Mouse (Mus musculus): ENCODE measurements at regions not wholly inside any gene's neighbourhood (a gene's known extent, or its start where the extent isn't known, plus 50 kb on each side); places are given as distances from the start of the nearest gene placed in this dataset.

GRCm38 (mm10) chr9:85609152-85609551, 140.0 kb downstream of the Ibtk start:
- 94% methylated on average over 3 of the region's 3 CpGs for WGBS
- H3K36me3 ChIP-seq (ENCODE audit: control insufficient read depth, insufficient read depth, low read length): no peaks in the 10 kb centered on the region

GRCm38 (mm10) chr9:85596959-85597358, 152.2 kb downstream of the Ibtk start:
- DNase-seq (ENCODE audit: low read depth in 1 of 2, low spot score in 2 of 2): peak in 1 of 2 experiments; percentile 16
- Histone ChIP-seq H3K27ac (ENCODE audit: insufficient read depth, low read length) (no peak overlapping the region), H3K36me3 (ENCODE audit: control insufficient read depth, insufficient read depth, low read length) (no peaks in the 10 kb centered on the region), H3K27me3 (ENCODE audit: control insufficient read depth, insufficient read depth, low read length) (no peaks in the 10 kb centered on the region), H3K4me1 (ENCODE audit: control insufficient read depth, insufficient read depth, insufficient read length) (no peaks in the 10 kb centered on the region), H3K4me3 (ENCODE audit: extremely low read depth, insufficient read depth, insufficient read length) (no peak overlapping the region)
- no peak for TF ChIP-seq POLR2A (IDR thresholded peaks at IDR 0.05; ENCODE audit: low read depth, low read length)
- TF ChIP-seq CTCF (IDR thresholded peaks at IDR 0.05; ENCODE audit: extremely low read depth, insufficient read depth, insufficient read length, insufficient replicate concordance): no peak
- 38% methylated on average over 2 of the region's 2 CpGs for WGBS

More at GRCm38 (mm10) chr9:85609152-85609551, 140.0 kb downstream of the Ibtk start:
- H3K4me3 ChIP-seq (ENCODE audit: extremely low read depth, insufficient read depth, insufficient read length): no peak overlapping the region
- no peak for DNase-seq (ENCODE audit: low read depth in 1 of 2, low spot score in 2 of 2)
- no peak overlapping the region for H3K27ac ChIP-seq (ENCODE audit: insufficient read depth, low read length)
- TF ChIP-seq CTCF (IDR thresholded peaks at IDR 0.05; ENCODE audit: extremely low read depth, insufficient read depth, insufficient read length, insufficient replicate concordance) (no peak), POLR2A (IDR thresholded peaks at IDR 0.05; ENCODE audit: low read depth, low read length) (no peak)
- H3K4me1 ChIP-seq (ENCODE audit: control insufficient read depth, insufficient read depth, insufficient read length): no peaks in the 10 kb centered on the region
- no peaks in the 10 kb centered on the region for H3K27me3 ChIP-seq (ENCODE audit: control insufficient read depth, insufficient read depth, low read length)

GRCm38 (mm10) chr9:85593867-85594266, 155.3 kb downstream of the Ibtk start:
- Histone ChIP-seq H3K4me1 (ENCODE audit: control insufficient read depth, insufficient read depth, insufficient read length) (no peaks in the 10 kb centered on the region), H3K27ac (ENCODE audit: insufficient read depth, low read length) (no peak overlapping the region), H3K36me3 (ENCODE audit: control insufficient read depth, insufficient read depth, low read length) (no peaks in the 10 kb centered on the region), H3K4me3 (ENCODE audit: extremely low read depth, insufficient read depth, insufficient read length) (no peak overlapping the region), H3K27me3 (ENCODE audit: control insufficient read depth, insufficient read depth, low read length) (no peaks in the 10 kb centered on the region)
- no peak for TF ChIP-seq CTCF (IDR thresholded peaks at IDR 0.05; ENCODE audit: extremely low read depth, insufficient read depth, insufficient read length, insufficient replicate concordance)
- no peak for TF ChIP-seq POLR2A (IDR thresholded peaks at IDR 0.05; ENCODE audit: low read depth, low read length)
- DNase-seq (ENCODE audit: low read depth in 1 of 2, low spot score in 2 of 2): no peak
- 95% methylated on average over 4 of the region's 4 CpGs for WGBS

- Histone ChIP-seq H3K27ac (ENCODE audit: insufficient read depth, low read length) (no peak overlapping the region), H3K4me3 (ENCODE audit: extremely low read depth, insufficient read depth, insufficient read length) (no peak overlapping the region), H3K27me3 (ENCODE audit: control insufficient read depth, insufficient read depth, low read length) (no peaks in the 10 kb centered on the region), H3K36me3 (ENCODE audit: control insufficient read depth, insufficient read depth, low read length) (no peaks in the 10 kb centered on the region), H3K4me1 (ENCODE audit: control insufficient read depth, insufficient read depth, insufficient read length) (no peaks in the 10 kb centered on the region)
- 56% methylated on average over 4 of the region's 4 CpGs for WGBS
- no peak for DNase-seq (ENCODE audit: low read depth in 1 of 2, low spot score in 2 of 2)
- TF ChIP-seq POLR2A (IDR thresholded peaks at IDR 0.05; ENCODE audit: low read depth, low read length) (no peak), CTCF (IDR thresholded peaks at IDR 0.05; ENCODE audit: extremely low read depth, insufficient read depth, insufficient read length, insufficient replicate concordance) (no peak)
These were observed 156.5 kb downstream of the Ibtk start for GRCm38 (mm10) chr9:85592639-85593038.

GRCm38 (mm10) chr9:85589210-85589609, 159.9 kb downstream of the Ibtk start:
- DNase-seq (ENCODE audit: low read depth in 1 of 2, low spot score in 2 of 2): no peak
- Histone ChIP-seq H3K4me3 (ENCODE audit: extremely low read depth, insufficient read depth, insufficient read length) (no peak overlapping the region), H3K27ac (ENCODE audit: insufficient read depth, low read length) (no peak overlapping the region), H3K27me3 (ENCODE audit: control insufficient read depth, insufficient read depth, low read length) (no peaks in the 10 kb centered on the region), H3K36me3 (ENCODE audit: control insufficient read depth, insufficient read depth, low read length) (no peaks in the 10 kb centered on the region), H3K4me1 (ENCODE audit: control insufficient read depth, insufficient read depth, insufficient read length) (no peaks in the 10 kb centered on the region)
- TF ChIP-seq CTCF (IDR thresholded peaks at IDR 0.05; ENCODE audit: extremely low read depth, insufficient read depth, insufficient read length, insufficient replicate concordance) (no peak), POLR2A (IDR thresholded peaks at IDR 0.05; ENCODE audit: low read depth, low read length) (no peak)
- WGBS: 89% methylated on average over 3 of the region's 3 CpGs

- DNase-seq (ENCODE audit: low read depth in 1 of 2, low spot score in 2 of 2): peak; percentile 4 to 8
- WGBS: 40% methylated on average over 2 of the region's 2 CpGs
These were observed 161.1 kb downstream of the Ibtk start for GRCm38 (mm10) chr9:85588077-85588476.

GRCm38 (mm10) chr9:85581028-85581595, 168.0 kb downstream of the Ibtk start:
- 73% methylated on average over 1 of the region's 1 CpGs for WGBS
- DNase-seq (ENCODE audit: low read depth in 1 of 2, low spot score in 2 of 2): no peak
- Histone ChIP-seq H3K4me1 (ENCODE audit: control insufficient read depth, insufficient read depth, insufficient read length) (no peaks in the 10 kb centered on the region), H3K36me3 (ENCODE audit: control insufficient read depth, insufficient read depth, low read length) (no peaks in the 10 kb centered on the region), H3K27ac (ENCODE audit: insufficient read depth, low read length) (no peak overlapping the region), H3K27me3 (ENCODE audit: control insufficient read depth, insufficient read depth, low read length) (no peaks in the 10 kb centered on the region), H3K4me3 (ENCODE audit: extremely low read depth, insufficient read depth, insufficient read length) (no peak overlapping the region)
- TF ChIP-seq POLR2A (IDR thresholded peaks at IDR 0.05; ENCODE audit: low read depth, low read length): no peak
- TF ChIP-seq CTCF (IDR thresholded peaks at IDR 0.05; ENCODE audit: extremely low read depth, insufficient read depth, insufficient read length, insufficient replicate concordance): no peak

More at GRCm38 (mm10) chr9:85588077-85588476, 161.1 kb downstream of the Ibtk start:
- Histone ChIP-seq H3K27ac (ENCODE audit: insufficient read depth, low read length) (no peak overlapping the region), H3K36me3 (ENCODE audit: control insufficient read depth, insufficient read depth, low read length) (no peaks in the 10 kb centered on the region), H3K4me3 (ENCODE audit: extremely low read depth, insufficient read depth, insufficient read length) (no peak overlapping the region), H3K27me3 (ENCODE audit: control insufficient read depth, insufficient read depth, low read length) (no peaks in the 10 kb centered on the region), H3K4me1 (ENCODE audit: control insufficient read depth, insufficient read depth, insufficient read length) (no peaks in the 10 kb centered on the region)
- TF ChIP-seq POLR2A (IDR thresholded peaks at IDR 0.05; ENCODE audit: low read depth, low read length): no peak
- TF ChIP-seq CTCF (IDR thresholded peaks at IDR 0.05; ENCODE audit: extremely low read depth, insufficient read depth, insufficient read length, insufficient replicate concordance): no peak

Data from spleen, adult 2 months (tissue).